Mouse (Mus musculus): ENCODE data around the gene Nmnat1.

DNA sequence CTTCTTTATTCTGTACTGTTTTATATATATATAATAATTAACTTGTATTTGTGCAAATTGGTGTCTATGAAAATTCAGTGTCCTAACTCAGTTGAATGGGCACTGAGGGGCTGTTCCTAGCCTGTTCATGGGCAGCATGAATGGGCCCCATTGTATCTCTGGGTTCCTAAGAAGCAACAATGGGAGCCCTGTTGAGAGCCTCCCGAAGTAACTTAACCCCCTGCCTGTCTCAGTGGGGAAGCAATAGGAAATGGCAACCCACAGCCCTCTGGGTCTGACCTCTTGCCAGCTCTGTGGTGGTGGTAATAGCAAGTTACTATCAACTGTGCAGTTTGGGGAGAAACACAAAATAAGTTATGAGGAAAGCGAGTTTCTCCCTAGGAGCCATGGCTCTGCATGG is 11.6 kb upstream of the Nmnat1 start:
- TF ChIP-seq CTCF (IDR thresholded peaks at IDR 0.05; ENCODE audit: low read depth): no peak
- TF ChIP-seq EP300 (IDR thresholded peaks at IDR 0.05; ENCODE audit: low read depth): no peak

All from liver, postnatal 0 days (tissue).